Mouse (Mus musculus): ENCODE measurements around the gene Myf5. TPM values are rescaled to one million over a fixed set of nuclear protein-coding genes. Genes with fewer than 3 reads are reported as not detected.

The Myf5 gene
- 0.13 and 0.30 TPM in 2 replicates for polyA plus RNA-seq (2015; fragmentation: Nextera tagmentation; extraction: Ambion mirVana)

GRCm38 (mm10) chr10:107485870-107486269, at the start of gene Myf5:
Myf5 (minus strand) TSS chr10:107486134.
- Histone ChIP-seq H3K36me3 (replicated peaks) (no peaks in the 10 kb centered on the region), H3K27me3 (no peaks in the 10 kb centered on the region), H3K27ac (replicated peaks) (no peak within 1 kb of the TSS), H3K4me2 (no peak within 1 kb of the TSS), H3K9me3 (replicated peaks) (no peaks in the 10 kb centered on the region), H3K4me1 (replicated peaks) (no peaks in the 10 kb centered on the region), H3K9ac (no peak within 1 kb of the TSS), H3K4me3 (replicated peaks) (no peak within 1 kb of the TSS)
- no peak for ATAC-seq (ENCODE audit: insufficient read depth)
- WGBS (ENCODE audit: insufficient replicate concordance), result 51% methylated on average over 8 of the region's 8 CpGs

- no peak overlapping the region for H3K4me2 ChIP-seq
- no peak overlapping the region for H3K9ac ChIP-seq
- H3K4me3 ChIP-seq (replicated peaks), result no peak overlapping the region
- H3K27me3 ChIP-seq, result no peaks in the 10 kb centered on the region
- H3K4me1 ChIP-seq (replicated peaks), result no peaks in the 10 kb centered on the region
- 50% methylated on average over 1 of the region's 1 CpGs for WGBS (ENCODE audit: insufficient replicate concordance)
- no peaks in the 10 kb centered on the region for H3K36me3 ChIP-seq (replicated peaks)
- ATAC-seq (ENCODE audit: insufficient read depth), result no peak
- no peaks in the 10 kb centered on the region for H3K9me3 ChIP-seq (replicated peaks)
- H3K27ac ChIP-seq (replicated peaks), result no peak overlapping the region
Measured at GRCm38 (mm10) chr10:107528758-107529157, 42.8 kb upstream of the Myf5 start.

- no peaks in the 10 kb centered on the region for H3K9me3 ChIP-seq (replicated peaks)
- ATAC-seq (ENCODE audit: insufficient read depth), result no peak
- no peaks in the 10 kb centered on the region for H3K36me3 ChIP-seq (replicated peaks)
- WGBS (ENCODE audit: insufficient replicate concordance), result 46% methylated on average over 5 of the region's 5 CpGs
- H3K4me3 ChIP-seq (replicated peaks), result no peak overlapping the region
- H3K4me2 ChIP-seq, result no peak overlapping the region
- H3K27me3 ChIP-seq, result no peaks in the 10 kb centered on the region
- no peak overlapping the region for H3K9ac ChIP-seq
- no peak overlapping the region for H3K27ac ChIP-seq (replicated peaks)
- H3K4me1 ChIP-seq (replicated peaks), result no peaks in the 10 kb centered on the region
Measured at GRCm38 (mm10) chr10:107519216-107519615, 33.3 kb upstream of the Myf5 start.

- Histone ChIP-seq H3K4me3 (replicated peaks) (no peak overlapping the region), H3K9ac (no peak overlapping the region), H3K27ac (replicated peaks) (no peak overlapping the region), H3K4me1 (replicated peaks) (no peaks in the 10 kb centered on the region), H3K36me3 (replicated peaks) (no peaks in the 10 kb centered on the region), H3K4me2 (no peak overlapping the region), H3K27me3 (no peaks in the 10 kb centered on the region), H3K9me3 (replicated peaks) (no peaks in the 10 kb centered on the region)
- no peak for ATAC-seq (ENCODE audit: insufficient read depth)
- 60% methylated on average over 7 of the region's 7 CpGs for WGBS (ENCODE audit: insufficient replicate concordance)
Measured at GRCm38 (mm10) chr10:107516641-107517040, 30.7 kb upstream of the Myf5 start.

- 70% methylated on average over 7 of the region's 7 CpGs for WGBS (ENCODE audit: insufficient replicate concordance)
- no peak overlapping the region for H3K4me2 ChIP-seq
- no peak for ATAC-seq (ENCODE audit: insufficient read depth)
Measured at GRCm38 (mm10) chr10:107514735-107515134, 28.8 kb upstream of the Myf5 start.

GRCm38 (mm10) chr10:107506397-107506796, 20.5 kb upstream of the Myf5 start:
- Histone ChIP-seq H3K36me3 (replicated peaks) (no peaks in the 10 kb centered on the region), H3K9me3 (replicated peaks) (no peaks in the 10 kb centered on the region), H3K9ac (no peak overlapping the region), H3K4me2 (no peak overlapping the region), H3K27me3 (no peaks in the 10 kb centered on the region), H3K4me3 (replicated peaks) (no peak overlapping the region), H3K4me1 (replicated peaks) (no peaks in the 10 kb centered on the region), H3K27ac (replicated peaks) (no peak overlapping the region)
- WGBS (ENCODE audit: insufficient replicate concordance), result 55% methylated on average over 2 of the region's 2 CpGs
- ATAC-seq (ENCODE audit: insufficient read depth), result no peak

More at GRCm38 (mm10) chr10:107514735-107515134, 28.8 kb upstream of the Myf5 start:
- Histone ChIP-seq H3K27ac (replicated peaks) (no peak overlapping the region), H3K36me3 (replicated peaks) (no peaks in the 10 kb centered on the region), H3K27me3 (no peaks in the 10 kb centered on the region), H3K4me3 (replicated peaks) (no peak overlapping the region), H3K9ac (no peak overlapping the region), H3K9me3 (replicated peaks) (no peaks in the 10 kb centered on the region), H3K4me1 (replicated peaks) (no peaks in the 10 kb centered on the region)

GRCm38 (mm10) chr10:107503430-107503829, 17.5 kb upstream of the Myf5 start:
- Histone ChIP-seq H3K4me1 (replicated peaks) (no peaks in the 10 kb centered on the region), H3K36me3 (replicated peaks) (no peaks in the 10 kb centered on the region), H3K27me3 (no peaks in the 10 kb centered on the region), H3K4me2 (no peak overlapping the region), H3K27ac (replicated peaks) (no peak overlapping the region), H3K9ac (no peak overlapping the region), H3K4me3 (replicated peaks) (no peak overlapping the region), H3K9me3 (replicated peaks) (no peaks in the 10 kb centered on the region)
- 50% methylated on average over 4 of the region's 4 CpGs for WGBS (ENCODE audit: insufficient replicate concordance)
- no peak for ATAC-seq (ENCODE audit: insufficient read depth)

GRCm38 (mm10) chr10:107502193-107502592, 16.3 kb upstream of the Myf5 start:
- Histone ChIP-seq H3K27me3 (no peaks in the 10 kb centered on the region), H3K4me1 (replicated peaks) (no peaks in the 10 kb centered on the region), H3K9ac (no peak overlapping the region), H3K4me2 (no peak overlapping the region), H3K36me3 (replicated peaks) (no peaks in the 10 kb centered on the region), H3K4me3 (replicated peaks) (no peak overlapping the region), H3K9me3 (replicated peaks) (no peaks in the 10 kb centered on the region), H3K27ac (replicated peaks) (no peak overlapping the region)
- 73% methylated on average over 7 of the region's 7 CpGs for WGBS (ENCODE audit: insufficient replicate concordance)
- ATAC-seq (ENCODE audit: insufficient read depth), result no peak

GRCm38 (mm10) chr10:107499656-107500055, 13.7 kb upstream of the Myf5 start:
- Histone ChIP-seq H3K27me3 (no peaks in the 10 kb centered on the region), H3K4me2 (no peak overlapping the region), H3K9me3 (replicated peaks) (no peaks in the 10 kb centered on the region), H3K4me3 (replicated peaks) (no peak overlapping the region), H3K36me3 (replicated peaks) (no peaks in the 10 kb centered on the region), H3K9ac (no peak overlapping the region), H3K4me1 (replicated peaks) (no peaks in the 10 kb centered on the region), H3K27ac (replicated peaks) (no peak overlapping the region)
- WGBS (ENCODE audit: insufficient replicate concordance), result 66% methylated on average over 7 of the region's 7 CpGs
- no peak for ATAC-seq (ENCODE audit: insufficient read depth)

GRCm38 (mm10) chr10:107496402-107496801, 10.5 kb upstream of the Myf5 start:
- Histone ChIP-seq H3K4me2 (no peak overlapping the region), H3K9me3 (replicated peaks) (no peaks in the 10 kb centered on the region), H3K27ac (replicated peaks) (no peak overlapping the region), H3K27me3 (no peaks in the 10 kb centered on the region), H3K9ac (no peak overlapping the region), H3K4me3 (replicated peaks) (no peak overlapping the region), H3K36me3 (replicated peaks) (no peaks in the 10 kb centered on the region), H3K4me1 (replicated peaks) (no peaks in the 10 kb centered on the region)
- 24% methylated on average over 1 of the region's 1 CpGs for WGBS (ENCODE audit: insufficient replicate concordance)
- ATAC-seq (ENCODE audit: insufficient read depth), result no peak

- H3K9ac ChIP-seq, result no peak within 1 kb of the TSS
- no peak within 1 kb of the TSS for H3K4me2 ChIP-seq
- 74% methylated on average over 6 of the region's 6 CpGs for WGBS (ENCODE audit: insufficient replicate concordance)
- H3K4me1 ChIP-seq (replicated peaks), result no peaks in the 10 kb centered on the region
- H3K9me3 ChIP-seq (replicated peaks), result no peaks in the 10 kb centered on the region
- no peaks in the 10 kb centered on the region for H3K27me3 ChIP-seq
- no peak within 1 kb of the TSS for H3K4me3 ChIP-seq (replicated peaks)
- H3K36me3 ChIP-seq (replicated peaks), result no peaks in the 10 kb centered on the region
- no peak for ATAC-seq (ENCODE audit: insufficient read depth)
- no peak within 1 kb of the TSS for H3K27ac ChIP-seq (replicated peaks)
Measured at GRCm38 (mm10) chr10:107494568-107494967, 8.6 kb upstream of the Myf5 start, which contains the start of gene Myf6. Myf6 (minus strand) TSS chr10:107494737.
